Mouse (Mus musculus) hindbrain, embryonic 16.5 days (tissue): ENCODE measurements around the gene Pfdn6. TPM values are rescaled to one million over a fixed set of nuclear protein-coding genes. Genes with fewer than 3 reads are reported as not detected.

Experiments
- ATAC-seq: fragments of 200-750 bp; cut with Nextera tagmentation; 2 replicates; pipeline ENCODE4 v1.8.0; 2017; ENCODE audit warnings: moderate TSS enrichment, moderate library complexity
- H3K27ac ChIP-seq: fragments of 300-500 bp; sonication (generic); 2 replicates; pipeline ENCODE4 v1.5.1; 2014; ENCODE audit warnings: low read depth, mild to moderate bottlenecking, control low read depth, low read length, moderate library complexity
- H3K27me3 ChIP-seq: fragments of 300-500 bp; sonication (generic); replicated peaks from 2 replicates; pipeline ENCODE4 v1.6.1; 2014; ENCODE audit warnings: low read length; ENCODE audit not compliant: control insufficient read depth, insufficient read depth
- H3K36me3 ChIP-seq: fragments of 300-500 bp; sonication (generic); 2 replicates; pipeline ENCODE4 v1.6.1; 2014; ENCODE audit warnings: mild to moderate bottlenecking, low read length, moderate library complexity, mixed read lengths; ENCODE audit not compliant: control insufficient read depth, insufficient read depth
- H3K4me1 ChIP-seq: fragments of 300-500 bp; sonication (generic); 2 replicates; pipeline ENCODE4 v1.6.1; 2014; ENCODE audit warnings: low read depth, low read length; ENCODE audit not compliant: control insufficient read depth, insufficient read depth
- H3K4me2 ChIP-seq: fragments of 300-500 bp; sonication (generic); 2 replicates; pipeline ENCODE4 v1.6.1; 2014; ENCODE audit warnings: mild to moderate bottlenecking, low read length, control low read depth, moderate library complexity
- H3K4me3 ChIP-seq: fragments of 300-500 bp; sonication (generic); 2 replicates; pipeline ENCODE4 v1.5.1; 2014; ENCODE audit warnings: mild to moderate bottlenecking, low read length, control low read depth, moderate library complexity
- H3K9ac ChIP-seq: fragments of 300-500 bp; sonication (generic); 2 replicates; pipeline ENCODE4 v1.6.1; 2014; ENCODE audit warnings: low read depth, mild to moderate bottlenecking, control low read depth, low read length, moderate library complexity
- H3K9me3 ChIP-seq: fragments of 300-500 bp; sonication (generic); 2 replicates; pipeline ENCODE4 v1.6.1; 2014; ENCODE audit warnings: mild to moderate bottlenecking, low read length, moderate library complexity; ENCODE audit not compliant: control insufficient read depth
- WGBS: fragments of 180-500 bp; shearing (Covaris S2); extraction: QIAGEN DNeasy Blood & Tissue Kit; methylation state at CpG from one replicate; pipeline ENCODE4 v1.1.7; 2014; 5-methylcytosine and 5-hydroxymethylcytosine counted together
- polyA plus RNA-seq: library from polyadenylated mRNA; unstranded; fragments of >200 nt; fragmentation: Nextera tagmentation; extraction: Ambion mirVana; gene quantifications from 2 replicates; pipeline ENCODE4 v1.2.1, GENCODE M21; 2015

The Pfdn6 gene
- polyA plus RNA-seq, 1 experiment from 2014 or later, result 189 TPM

GRCm38 (mm10) chr17:33913905-33914304, 26.2 kb downstream of the Pfdn6 start:
- Histone ChIP-seq H3K36me3 (peaks cover 21% of the 10 kb centered on the region), H3K27me3 (0 out of 2 replicates have a peak, but pooled peaks cover 3% of the 10 kb centered on the region), H3K9ac (no peak overlapping the region), H3K4me2 (no peak overlapping the region), H3K4me3 (no peak overlapping the region), H3K9me3 (no peaks in the 10 kb centered on the region), H3K4me1 (peaks cover 23% of the 10 kb centered on the region), H3K27ac (no peak overlapping the region)
- no peak for ATAC-seq
- WGBS, result 93% methylated on average over 8 of the region's 8 CpGs

- WGBS, result 88% methylated on average over 10 of the region's 10 CpGs
- Histone ChIP-seq H3K27ac (no peak overlapping the region), H3K36me3 (peaks cover 21% of the 10 kb centered on the region), H3K4me1 (peaks cover 21% of the 10 kb centered on the region), H3K4me3 (no peak overlapping the region), H3K27me3 (no peaks in the 10 kb centered on the region), H3K9me3 (no peaks in the 10 kb centered on the region), H3K9ac (no peak overlapping the region), H3K4me2 (no peak overlapping the region)
- ATAC-seq, result no peak
Measured at GRCm38 (mm10) chr17:33913264-33913663, 26.9 kb downstream of the Pfdn6 start.

- H3K9me3 ChIP-seq, result no peaks in the 10 kb centered on the region
- H3K4me3 ChIP-seq, result no peak overlapping the region
- H3K9ac ChIP-seq, result no peak overlapping the region
- H3K36me3 ChIP-seq, result peaks cover 21% of the 10 kb centered on the region
- WGBS, result 93% methylated on average over 28 of the region's 28 CpGs
- no peak for ATAC-seq
- no peaks in the 10 kb centered on the region for H3K27me3 ChIP-seq
- peaks cover 24% of the 10 kb centered on the region for H3K4me1 ChIP-seq
- H3K4me2 ChIP-seq, result no peak overlapping the region
- H3K27ac ChIP-seq, result no peak overlapping the region
Measured at GRCm38 (mm10) chr17:33911813-33912414, 28.2 kb downstream of the Pfdn6 start.

GRCm38 (mm10) chr17:33911052-33911812, 28.9 kb downstream of the Pfdn6 start:
- no peak overlapping the region for H3K27ac ChIP-seq
- ATAC-seq, result no peak
- peaks cover 21% of the 10 kb centered on the region for H3K36me3 ChIP-seq
- no peak overlapping the region for H3K9ac ChIP-seq
- peaks cover 19% of the 10 kb centered on the region for H3K4me1 ChIP-seq
- no peaks in the 10 kb centered on the region for H3K27me3 ChIP-seq
- H3K4me3 ChIP-seq, result no peak overlapping the region
- H3K4me2 ChIP-seq, result no peak overlapping the region
- WGBS, result 91% methylated on average over 31 of the region's 31 CpGs
- no peaks in the 10 kb centered on the region for H3K9me3 ChIP-seq

GRCm38 (mm10) chr17:33910346-33911051, 29.6 kb downstream of the Pfdn6 start:
- Histone ChIP-seq H3K27ac (no peak overlapping the region), H3K4me1 (peaks cover 19% of the 10 kb centered on the region), H3K9ac (peak overlapping the region; percentile 91), H3K4me2 (peak overlapping the region; percentile 91), H3K9me3 (no peaks in the 10 kb centered on the region), H3K36me3 (peaks cover 21% of the 10 kb centered on the region), H3K27me3 (no peaks in the 10 kb centered on the region), H3K4me3 (peak overlapping the region; percentile 91)
- ATAC-seq, result no peak
- WGBS, result 52% methylated on average over 11 of the region's 11 CpGs

GRCm38 (mm10) chr17:33909869-33910250, 30.3 kb downstream of the Pfdn6 start:
- peaks cover 15% of the 10 kb centered on the region for H3K4me1 ChIP-seq
- H3K9me3 ChIP-seq, result no peaks in the 10 kb centered on the region
- peak overlapping the region; percentile 88 for H3K27ac ChIP-seq
- peak overlapping the region; percentile 91 for H3K4me3 ChIP-seq
- ATAC-seq, result no peak
- H3K4me2 ChIP-seq, result peak overlapping the region; percentile 91
- H3K9ac ChIP-seq, result peak overlapping the region; percentile 91
- 0% methylated on average over 14 of the region's 14 CpGs for WGBS
- no peaks in the 10 kb centered on the region for H3K27me3 ChIP-seq
- H3K36me3 ChIP-seq, result peaks cover 21% of the 10 kb centered on the region

- under 1% methylated on average over 65 of the region's 68 CpGs for WGBS
- peak within 1 kb of the TSS; percentile 91 for H3K4me2 ChIP-seq
- ATAC-seq, result peak; percentile 97
- peak within 1 kb of the TSS; percentile 88 for H3K27ac ChIP-seq
- H3K36me3 ChIP-seq, result peaks cover 19% of the 10 kb centered on the region
- no peaks in the 10 kb centered on the region for H3K27me3 ChIP-seq
- peak within 1 kb of the TSS; percentile 91 for H3K9ac ChIP-seq
- H3K4me3 ChIP-seq, result peak within 1 kb of the TSS; percentile 91
- peaks cover 14% of the 10 kb centered on the region for H3K4me1 ChIP-seq
- H3K9me3 ChIP-seq, result no peaks in the 10 kb centered on the region
Measured at GRCm38 (mm10) chr17:33909077-33909868, 30.9 kb downstream of the Pfdn6 start, which contains the start of gene Daxx. TSS of gene Daxx (plus strand) at chr17:33909414.

- WGBS, result under 1% methylated on average over 44 of the region's 44 CpGs
- peak; percentile 63 for ATAC-seq
- H3K27ac ChIP-seq, result peak overlapping the region; percentile 85
Measured at GRCm38 (mm10) chr17:33908331-33909076, 31.6 kb downstream of the Pfdn6 start.

More at GRCm38 (mm10) chr17:33908331-33909076, 31.6 kb downstream of the Pfdn6 start:
- no peaks in the 10 kb centered on the region for H3K27me3 ChIP-seq
- H3K4me3 ChIP-seq, result peak overlapping the region; percentile 91
- H3K36me3 ChIP-seq, result peaks cover 12% of the 10 kb centered on the region
- no peaks in the 10 kb centered on the region for H3K9me3 ChIP-seq
- H3K4me1 ChIP-seq, result peaks cover 14% of the 10 kb centered on the region
- peak overlapping the region; percentile 78 for H3K4me2 ChIP-seq
- peak overlapping the region; percentile 81 for H3K9ac ChIP-seq
